Comparison of ENCODE assay signal across 11 mouse cellular contexts in the genomic region with DNA sequence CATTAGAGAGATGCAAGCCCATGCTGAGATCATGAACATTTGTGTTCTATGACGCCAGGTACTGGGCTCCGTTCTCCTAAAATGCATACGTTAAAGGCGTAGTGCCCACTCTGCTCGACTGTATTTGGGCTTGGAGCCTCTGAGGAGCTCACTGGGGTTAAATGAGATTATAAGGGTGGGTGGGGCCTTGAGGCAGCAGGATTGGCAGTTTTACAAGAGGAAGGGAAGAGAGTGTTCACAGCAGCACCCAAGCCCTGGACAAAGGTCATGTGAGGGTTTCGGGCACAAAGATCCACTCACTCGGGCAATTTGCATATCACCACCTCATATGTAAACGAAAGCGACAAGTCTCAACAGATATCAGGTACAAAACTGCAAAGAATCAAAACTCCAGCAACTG. TPM values are rescaled to one million over a fixed set of nuclear protein-coding genes. Genes with fewer than 3 reads are reported as not detected.
DNase-seq lines count a peak whose midpoint lies in the region; ATAC-seq and TF ChIP-seq lines count a peak whose summit lies in the region.
"Had no signal": no experiment of that assay in that cellular context is flagged by ENCODE, and none has a peak within 500 bp of the region (broad histone marks: within the 10 kb centered on the region; RNA-seq: fewer than 3 reads in every experiment).

No protein-coding gene starts in this region.

- peak overlapping the region; percentile 56 for H3K4me2 ChIP-seq in liver, postnatal 0 days (ENCODE audit: low read depth, low read length)
- H3K4me2 ChIP-seq: lung, embryonic 14.5 days had no signal

- peak; percentile 35 to 47 for DNase-seq in heart, adult 9 months (ENCODE audit: low spot score in 2 of 2)
- no peak for DNase-seq in heart, postnatal 4 days
- peak; percentile 21 for DNase-seq in ES-CJ7 (ENCODE audit: low read depth, low spot score)
- peak; percentile 59 for DNase-seq in fat pad, adult 2 months (ENCODE audit: extremely low read depth, low read depth, low spot score)
- peak; percentile 34 for DNase-seq in liver, postnatal 0 days
- no peak for DNase-seq in B cell, adult 2 months
- DNase-seq in gastrocnemius, postnatal 36 days: no peak
- DNase-seq in right cerebral cortex, adult 18-20 months: no peak
- DNase-seq: lung, embryonic 14.5 days had no signal

- TF ChIP-seq EP300 in liver, postnatal 0 days (IDR thresholded peaks at IDR 0.05; ENCODE audit: low read depth): no peak

- intact Hi-C loops in gastrocnemius, postnatal 36 days (cut with DNase I): no loop called here

- H3K36me3 ChIP-seq in liver, postnatal 0 days (replicated peaks; ENCODE audit: insufficient read depth, low read length): peaks cover 12% of the 10 kb centered on the region; the same call in 1 of the 2 replicates

- H3K4me1 ChIP-seq in liver, postnatal 0 days (ENCODE audit: insufficient read depth): peaks cover 51% of the 10 kb centered on the region

- peak; percentile 48 for ATAC-seq in liver, postnatal 0 days

- H3K9ac ChIP-seq in liver, postnatal 0 days (replicated peaks): no peak overlapping the region
- H3K9ac ChIP-seq: lung, embryonic 14.5 days had no signal

- H3K9me3 ChIP-seq in liver, postnatal 0 days (ENCODE audit: low read length): no peaks in the 10 kb centered on the region
- H3K9me3 ChIP-seq: hindbrain, embryonic 10.5 days had no signal

- TF ChIP-seq CTCF in liver, postnatal 0 days (IDR thresholded peaks at IDR 0.05; ENCODE audit: low read depth): no peak

- WGBS in liver, postnatal 0 days (ENCODE audit: insufficient replicate concordance): 41% methylated on average over 9 of the region's 9 CpGs

- H3K4me3 ChIP-seq in liver, postnatal 0 days (ENCODE audit: low read depth, low read length): no peak overlapping the region
- H3K4me3 ChIP-seq: hindbrain, embryonic 10.5 days; left cerebral cortex, adult 2 months had no signal

- peak overlapping the region; percentile 26; the same call in 1 of the 2 replicates for H3K27ac ChIP-seq in liver, postnatal 0 days (ENCODE audit: low read depth)
- H3K27ac ChIP-seq: hindbrain, embryonic 10.5 days; left cerebral cortex, adult 2 months had no signal

- H3K27me3 ChIP-seq in liver, postnatal 0 days (ENCODE audit: insufficient read depth, low read length): no peaks in the 10 kb centered on the region

RNA-seq across cellular contexts. Expression of a gene that starts 26.8 kb away (rescaled TPM):
- total RNA-seq in heart, postnatal 4 days (2021): 10 to 100 TPM; 34.6 to 36.7 TPM
- 8.0 and 9.6 TPM in 2 replicates for polyA plus RNA-seq in liver, postnatal 0 days (2015; fragmentation: Nextera tagmentation; extraction: Ambion mirVana)
- total RNA-seq in gastrocnemius, postnatal 36 days (2021): 10 to 100 TPM in 1 of 2 experiments, 1 to 10 TPM in 1; 8.8 to 10.4 TPM

Comparison
In these comparisons a context has a peak if more than half of its experiments do, and no peak if none do; other contexts are left out.
1. DNase-seq: peak in heart, adult 9 months (2 of 2), ES-CJ7 (single experiment), fat pad, adult 2 months (single experiment) and liver, postnatal 0 days (single experiment); none in heart, postnatal 4 days (single experiment), B cell, adult 2 months (0 of 2), gastrocnemius, postnatal 36 days (0 of 2) and right cerebral cortex, adult 18-20 months (single experiment).